Mouse (Mus musculus) lung, postnatal 0 days (tissue): Measurements from ENCODE around the gene Tuba1c. TPM values are rescaled to one million over a fixed set of nuclear protein-coding genes. Genes with fewer than 3 reads are reported as not detected.

Source experiments
- ATAC-seq: fragments of 200-750 bp; cut with Nextera tagmentation; 2 replicates; pipeline ENCODE4 v1.8.0; 2017; ENCODE audit warnings: moderate library complexity
- DNase-seq: peaks from one replicate; pipeline ENCODE4 v3.0.0-alpha.2; 2016; ENCODE audit warnings: low spot score
- H3K27ac ChIP-seq: fragments of 300-500 bp; sonication (generic); 2 replicates; pipeline ENCODE4 v1.5.1; 2014; ENCODE audit warnings: antibody characterized with exemption, mild to moderate bottlenecking, low read length, mixed read lengths
- H3K27me3 ChIP-seq: fragments of 300-500 bp; sonication (generic); replicated peaks from 2 replicates; pipeline ENCODE4 v1.6.1; 2014; ENCODE audit warnings: low read length, mixed read lengths; ENCODE audit not compliant: insufficient read depth
- H3K36me3 ChIP-seq: fragments of 300-500 bp; sonication (generic); 2 replicates; pipeline ENCODE4 v1.6.1; 2014; ENCODE audit warnings: low read length, mixed read lengths; ENCODE audit not compliant: insufficient read depth
- H3K4me1 ChIP-seq: fragments of 300-500 bp; sonication (generic); 2 replicates; pipeline ENCODE4 v1.6.1; 2014; ENCODE audit warnings: antibody characterized with exemption, low read depth, low read length, mixed read lengths; ENCODE audit not compliant: insufficient read depth
- H3K4me2 ChIP-seq: fragments of 300-500 bp; sonication (generic); replicated peaks from 2 replicates; pipeline ENCODE4 v1.6.1; 2014; ENCODE audit warnings: low read depth, mild to moderate bottlenecking, low read length, moderate library complexity, mixed read lengths
- H3K4me3 ChIP-seq: fragments of 300-500 bp; sonication (generic); 2 replicates; pipeline ENCODE4 v1.5.1; 2014; ENCODE audit warnings: low read depth, low read length
- H3K9ac ChIP-seq: fragments of 300-500 bp; sonication (generic); replicated peaks from 2 replicates; pipeline ENCODE4 v1.6.1; 2014; ENCODE audit warnings: low read depth, mild to moderate bottlenecking
- H3K9me3 ChIP-seq: fragments of 300-500 bp; sonication (generic); 2 replicates; pipeline ENCODE4 v1.6.1; 2016; ENCODE audit warnings: low read length, mixed read lengths
- CTCF ChIP-seq: IDR thresholded peaks from 2 replicates; pipeline ENCODE4 v1.5.1; 2016; ENCODE audit warnings: antibody characterized with exemption, mild to moderate bottlenecking
- EP300 ChIP-seq: IDR thresholded peaks from 2 replicates; pipeline ENCODE4 v1.6.1; 2016; ENCODE audit warnings: antibody characterized with exemption, mild to moderate bottlenecking, control low read depth
- WGBS: fragments of 180-500 bp; shearing (Covaris S2); extraction: QIAGEN DNeasy Blood & Tissue Kit; methylation state at CpG from one replicate; pipeline ENCODE4 v1.1.7; 2014; 5-methylcytosine and 5-hydroxymethylcytosine counted together
- polyA plus RNA-seq: library from polyadenylated mRNA; unstranded; fragments of >200 nt; fragmentation: Nextera tagmentation; extraction: Ambion mirVana; gene quantifications from 2 replicates; pipeline ENCODE4 v1.2.1, GENCODE M21; 2015

Tuba1c gene
- polyA plus RNA-seq, 1 experiment from 2014 or later: 45.1 TPM

DNA sequence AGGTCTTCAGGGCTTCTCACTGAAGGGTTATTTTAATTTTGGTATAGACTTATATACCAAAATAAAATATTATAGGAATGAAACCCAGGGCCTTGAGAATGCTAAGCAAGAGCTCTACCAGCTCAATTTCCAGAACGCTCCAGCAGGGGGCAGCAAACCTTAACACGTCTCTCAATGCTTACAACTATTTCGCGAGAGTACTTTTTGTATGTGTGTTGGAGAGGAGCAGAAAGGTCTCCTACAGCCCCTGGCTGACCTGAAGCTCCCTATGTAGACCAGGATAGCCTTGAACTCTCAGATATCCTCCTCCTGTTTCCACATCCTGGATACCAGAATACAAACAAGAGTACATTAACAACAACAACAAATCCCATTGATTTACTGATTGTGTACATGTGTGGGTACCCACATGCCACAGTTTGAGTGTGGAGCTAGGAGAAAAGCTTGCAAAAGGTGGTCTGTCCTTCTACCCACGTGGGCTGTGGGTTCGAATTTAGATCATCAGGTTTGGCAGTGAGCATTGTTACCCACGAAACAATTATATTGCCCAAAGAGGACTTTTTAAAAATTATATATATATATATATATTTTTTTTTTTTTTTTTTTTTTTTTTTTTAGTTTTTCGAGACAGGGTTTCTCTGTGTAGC lies 4.9 kb upstream of the Tuba1c start:
- H3K27ac ChIP-seq: no peak overlapping the region
- no peaks in the 10 kb centered on the region for H3K27me3 ChIP-seq
- DNase-seq: peak; percentile 86
- H3K4me2 ChIP-seq: no peak overlapping the region
- H3K9ac ChIP-seq: no peak overlapping the region
- H3K4me1 ChIP-seq: peaks cover 5% of the 10 kb centered on the region; the same call in 1 of the 2 replicates
- TF ChIP-seq CTCF (peak; percentile 81), EP300 (no peak)
- ATAC-seq: no peak
- WGBS: 16% methylated on average over 7 of the region's 8 CpGs
- no peaks in the 10 kb centered on the region for H3K9me3 ChIP-seq
- H3K36me3 ChIP-seq: no peaks in the 10 kb centered on the region
- no peak overlapping the region for H3K4me3 ChIP-seq

DNA sequence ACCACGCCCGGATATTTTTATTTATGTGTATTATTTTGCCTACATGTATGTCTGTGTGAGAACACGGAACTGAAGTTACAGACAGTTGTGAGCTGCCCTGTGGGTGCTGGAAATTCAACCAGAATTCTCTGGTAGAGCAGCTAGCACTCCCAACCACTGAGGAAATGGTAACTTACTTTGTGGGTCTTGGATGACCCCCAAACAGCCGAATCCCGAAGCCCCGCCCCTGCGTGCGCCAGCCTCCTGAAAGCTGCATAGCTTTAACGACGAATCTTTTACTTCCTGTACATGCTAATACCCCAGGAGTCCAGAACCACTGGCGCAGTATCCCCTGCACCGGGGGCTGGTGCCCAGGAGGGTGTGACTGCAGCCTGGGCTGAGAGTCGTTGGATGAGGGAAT lies 4.3 kb upstream of the Tuba1c start:
- no peak for DNase-seq
- Histone ChIP-seq H3K27me3 (no peaks in the 10 kb centered on the region), H3K9ac (no peak overlapping the region), H3K4me3 (no peak overlapping the region), H3K36me3 (no peaks in the 10 kb centered on the region), H3K4me1 (peaks cover 5% of the 10 kb centered on the region; the same call in 1 of the 2 replicates), H3K27ac (no peak overlapping the region), H3K9me3 (no peaks in the 10 kb centered on the region), H3K4me2 (no peak overlapping the region)
- WGBS: 69% methylated on average over 13 of the region's 13 CpGs
- ATAC-seq: no peak
- TF ChIP-seq CTCF (no peak), EP300 (no peak)

DNA sequence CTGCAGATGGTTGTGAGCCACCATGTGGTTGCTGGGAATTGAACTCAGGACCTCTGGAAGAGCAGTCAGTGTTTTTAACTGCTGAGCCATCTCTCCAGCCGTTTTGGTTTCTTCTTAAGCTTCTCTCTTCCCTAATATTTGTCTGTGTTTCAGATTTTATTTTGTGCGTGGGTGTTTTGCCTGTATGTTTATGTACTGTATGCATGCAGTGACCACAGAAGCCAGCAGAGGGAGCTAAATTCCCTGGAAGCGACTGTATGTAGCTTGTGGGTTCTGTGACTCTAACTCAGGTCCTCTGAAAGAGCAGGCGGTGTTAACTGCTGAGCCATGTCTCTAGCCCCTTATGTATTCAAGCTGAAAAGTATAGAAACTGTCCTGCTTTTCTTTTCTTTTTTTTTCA lies 3.4 kb upstream of the Tuba1c start:
- TF ChIP-seq CTCF (peak; percentile 70), EP300 (no peak)
- H3K27ac ChIP-seq: no peak overlapping the region
- no peak overlapping the region for H3K4me2 ChIP-seq
- peaks cover 7% of the 10 kb centered on the region; the same call in 1 of the 2 replicates for H3K4me1 ChIP-seq
- no peak for ATAC-seq
- H3K4me3 ChIP-seq: no peak overlapping the region
- WGBS: 54% methylated on average over 4 of the region's 4 CpGs
- peak; percentile 54 for DNase-seq
- H3K9ac ChIP-seq: no peak overlapping the region
- H3K36me3 ChIP-seq: no peaks in the 10 kb centered on the region
- H3K9me3 ChIP-seq: no peaks in the 10 kb centered on the region
- H3K27me3 ChIP-seq: no peaks in the 10 kb centered on the region

DNA sequence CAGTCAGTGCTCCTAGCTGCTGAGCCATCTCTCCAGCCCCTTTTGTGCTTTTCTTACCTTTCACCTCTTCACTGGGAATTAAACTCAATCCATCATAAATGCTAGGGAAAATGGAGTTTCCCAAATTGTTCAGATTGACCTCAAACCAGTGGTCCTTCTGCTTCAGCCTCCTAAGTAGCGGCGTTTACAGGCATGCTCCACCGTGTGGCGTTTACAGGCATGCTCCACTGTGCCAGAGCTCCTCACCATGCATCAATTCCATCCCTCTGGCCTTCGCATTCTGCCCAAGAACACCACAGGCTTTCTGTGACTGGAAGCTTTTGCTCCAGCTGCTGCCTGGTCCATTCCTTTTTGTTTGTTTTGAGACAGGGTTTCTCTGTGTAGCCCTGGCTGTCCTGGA lies 2.6 kb upstream of the Tuba1c start:
- no peaks in the 10 kb centered on the region for H3K9me3 ChIP-seq
- DNase-seq (no peak), ATAC-seq (no peak)
- H3K27me3 ChIP-seq: no peaks in the 10 kb centered on the region
- 66% methylated on average over 5 of the region's 5 CpGs for WGBS
- no peak overlapping the region for H3K4me3 ChIP-seq
- peaks cover 15% of the 10 kb centered on the region; the same call in 1 of the 2 replicates for H3K4me1 ChIP-seq
- no peak overlapping the region for H3K27ac ChIP-seq
- H3K9ac ChIP-seq: no peak overlapping the region
- H3K4me2 ChIP-seq: no peak overlapping the region
- no peaks in the 10 kb centered on the region for H3K36me3 ChIP-seq
- no peak for TF ChIP-seq EP300
- TF ChIP-seq CTCF: peak; percentile 16

DNA sequence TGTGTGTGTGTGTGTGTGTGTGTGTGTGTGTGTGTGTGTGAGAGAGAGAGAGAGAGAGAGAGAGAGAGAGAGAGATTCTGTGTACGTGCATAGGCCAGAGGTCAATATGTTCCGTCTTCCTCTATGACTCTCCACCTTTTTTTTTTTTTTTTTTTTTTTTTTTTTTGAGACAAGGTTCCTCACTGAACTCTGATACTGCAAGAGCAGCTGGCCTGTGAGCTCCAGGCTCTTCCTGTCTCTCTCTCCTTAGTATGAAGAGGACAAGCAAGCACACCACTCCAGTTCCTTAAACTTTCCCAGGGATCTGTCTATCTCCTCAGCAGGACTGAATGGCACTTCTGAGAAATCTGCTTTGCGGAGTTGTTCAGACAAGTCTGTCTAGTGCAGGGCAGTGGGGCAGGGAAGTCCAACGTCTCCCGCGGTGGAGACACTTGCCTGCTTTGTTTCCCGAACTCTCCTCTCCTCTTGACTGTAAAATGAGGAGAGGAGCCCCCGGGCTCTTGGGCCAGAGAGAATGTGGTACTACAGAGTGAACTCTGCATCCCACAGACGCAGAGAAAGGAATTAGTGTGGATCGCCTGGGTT lies 725 bp upstream of the Tuba1c start:
- DNase-seq (peak; percentile 32), ATAC-seq (no peak)
- H3K4me3 ChIP-seq: peak overlapping the region; percentile 63
- H3K9ac ChIP-seq: peak overlapping the region; percentile 69
- no peaks in the 10 kb centered on the region for H3K27me3 ChIP-seq
- no peaks in the 10 kb centered on the region for H3K36me3 ChIP-seq
- TF ChIP-seq CTCF: no peak
- no peak for TF ChIP-seq EP300
- H3K27ac ChIP-seq: peak overlapping the region; percentile 95
- 5% methylated on average over 10 of the region's 10 CpGs for WGBS
- peaks cover 19% of the 10 kb centered on the region; the same call in 1 of the 2 replicates for H3K4me1 ChIP-seq
- no peaks in the 10 kb centered on the region for H3K9me3 ChIP-seq
- H3K4me2 ChIP-seq: peak overlapping the region; percentile 92

DNA sequence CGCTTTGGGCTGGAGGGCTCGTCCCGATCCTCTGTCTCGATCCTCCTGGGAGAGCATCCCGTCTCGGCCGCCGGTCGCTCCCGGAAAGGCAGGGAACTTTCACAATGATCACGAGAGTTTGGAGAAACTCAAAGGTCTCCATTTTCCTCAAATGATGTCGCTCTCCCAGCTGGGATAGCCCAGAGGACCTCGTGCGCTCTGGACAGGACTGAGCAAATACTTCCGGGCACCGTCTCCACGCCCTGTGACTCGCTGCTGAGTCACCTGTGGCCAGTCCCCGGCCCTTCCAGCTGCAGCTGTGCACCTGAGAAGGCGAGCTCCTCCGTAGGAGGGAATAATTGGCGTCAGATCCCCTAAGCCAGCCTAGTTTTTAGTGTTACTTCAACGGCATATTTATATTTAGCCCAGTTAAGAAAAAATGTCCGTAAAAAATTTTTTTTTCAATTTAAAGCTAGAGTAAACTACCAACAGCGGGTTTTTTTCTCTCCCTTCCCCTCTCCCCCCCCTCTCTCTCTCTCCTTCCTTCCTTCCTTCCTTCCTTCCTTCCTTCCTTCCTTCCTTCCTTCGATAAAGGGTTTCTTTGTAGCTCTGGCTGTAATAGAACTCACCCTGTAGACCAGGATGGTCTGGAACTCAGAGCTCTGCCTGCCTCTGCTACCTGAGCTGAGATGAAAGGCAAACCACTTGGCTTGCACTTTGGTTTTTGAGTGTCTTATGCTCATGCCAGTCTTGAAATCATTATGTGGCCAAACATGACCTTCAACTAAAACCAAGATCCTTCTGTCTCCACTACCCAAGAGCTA lies 1.1 kb downstream of the Tuba1c start:
- DNase-seq: peak; percentile 92

More for the DNA sequence above, 1.1 kb downstream of the Tuba1c start:
- Histone ChIP-seq H3K4me3 (peak overlapping the region; percentile 63), H3K36me3 (peaks cover 9% of the 10 kb centered on the region; the same call in 1 of the 2 replicates), H3K4me1 (peaks cover 19% of the 10 kb centered on the region; the same call in 1 of the 2 replicates), H3K27me3 (no peaks in the 10 kb centered on the region), H3K9ac (peak overlapping the region; percentile 69), H3K4me2 (peak overlapping the region; percentile 92), H3K9me3 (no peaks in the 10 kb centered on the region), H3K27ac (peak overlapping the region; percentile 95)
- ATAC-seq: peak; percentile 75
- 6% methylated on average over 26 of the region's 26 CpGs for WGBS
- TF ChIP-seq EP300: no peak
- TF ChIP-seq CTCF: no peak
